Mouse (Mus musculus) embryonic facial prominence, embryonic 14.5 days (tissue): ENCODE measurements around the gene Tex19.2. TPM values are rescaled to one million over a fixed set of nuclear protein-coding genes. Genes with fewer than 3 reads are reported as not detected.
A peak's percentile ranks its signal among the peaks of the same experiment; 100 is the strongest.

ENCODE experiments used
- ATAC-seq: fragments of 200-750 bp; cut with Nextera tagmentation; 2 replicates; pipeline ENCODE4 v1.8.0; 2017; ENCODE audit warnings: low read depth, moderate number of reproducible peaks, moderate TSS enrichment
- DNase-seq: peaks from one replicate; pipeline ENCODE4 v3.0.0-alpha.2; 2015; ENCODE audit warnings: low spot score
- H3K27ac ChIP-seq: fragments of 300-500 bp; sonication (generic); replicated peaks from 2 replicates; pipeline ENCODE4 v1.5.1; 2014; ENCODE audit warnings: low read depth, mild to moderate bottlenecking, low read length, moderate library complexity
- H3K27me3 ChIP-seq: fragments of 300-500 bp; sonication (generic); replicated peaks from 2 replicates; pipeline ENCODE4 v1.6.1; 2014; ENCODE audit warnings: low read length; ENCODE audit not compliant: control insufficient read depth, insufficient read depth
- H3K36me3 ChIP-seq: fragments of 300-500 bp; sonication (generic); 2 replicates; pipeline ENCODE4 v1.6.1; 2014; ENCODE audit warnings: low read length, mixed read lengths; ENCODE audit not compliant: control insufficient read depth, insufficient read depth
- H3K4me1 ChIP-seq: fragments of 300-500 bp; sonication (generic); 2 replicates; pipeline ENCODE4 v1.6.1; 2014; ENCODE audit warnings: antibody characterized with exemption, low read length; ENCODE audit not compliant: control insufficient read depth, insufficient read depth
- H3K4me2 ChIP-seq: fragments of 300-500 bp; sonication (generic); 2 replicates; pipeline ENCODE4 v1.6.1; 2014; ENCODE audit warnings: low read depth, mild to moderate bottlenecking, low read length, moderate library complexity, mixed read lengths
- H3K4me3 ChIP-seq: fragments of 300-500 bp; sonication (generic); 2 replicates; pipeline ENCODE4 v1.5.1; 2014; ENCODE audit warnings: low read depth, mild to moderate bottlenecking, low read length
- H3K9ac ChIP-seq: fragments of 300-500 bp; sonication (generic); 2 replicates; pipeline ENCODE4 v1.6.1; 2014; ENCODE audit warnings: low read depth, mild to moderate bottlenecking, low read length, moderate library complexity, mixed read lengths
- H3K9me3 ChIP-seq: fragments of 300-500 bp; sonication (generic); 2 replicates; pipeline ENCODE4 v1.6.1; 2016; ENCODE audit warnings: low read length; ENCODE audit not compliant: control insufficient read depth
- WGBS: fragments of 180-500 bp; shearing (Covaris S2); extraction: QIAGEN DNeasy Blood & Tissue Kit; methylation state at CpG from one replicate; pipeline ENCODE4 v1.1.7; 2014; 5-methylcytosine and 5-hydroxymethylcytosine counted together
- polyA plus RNA-seq: library from polyadenylated mRNA; unstranded; fragments of >200 nt; fragmentation: Nextera tagmentation; extraction: Ambion mirVana; gene quantifications from 2 replicates; pipeline ENCODE4 v1.2.1, GENCODE M21; 2014

Gene Tex19.2
- polyA plus RNA-seq, 1 experiment from 2014 or later, result not detected

DNA sequence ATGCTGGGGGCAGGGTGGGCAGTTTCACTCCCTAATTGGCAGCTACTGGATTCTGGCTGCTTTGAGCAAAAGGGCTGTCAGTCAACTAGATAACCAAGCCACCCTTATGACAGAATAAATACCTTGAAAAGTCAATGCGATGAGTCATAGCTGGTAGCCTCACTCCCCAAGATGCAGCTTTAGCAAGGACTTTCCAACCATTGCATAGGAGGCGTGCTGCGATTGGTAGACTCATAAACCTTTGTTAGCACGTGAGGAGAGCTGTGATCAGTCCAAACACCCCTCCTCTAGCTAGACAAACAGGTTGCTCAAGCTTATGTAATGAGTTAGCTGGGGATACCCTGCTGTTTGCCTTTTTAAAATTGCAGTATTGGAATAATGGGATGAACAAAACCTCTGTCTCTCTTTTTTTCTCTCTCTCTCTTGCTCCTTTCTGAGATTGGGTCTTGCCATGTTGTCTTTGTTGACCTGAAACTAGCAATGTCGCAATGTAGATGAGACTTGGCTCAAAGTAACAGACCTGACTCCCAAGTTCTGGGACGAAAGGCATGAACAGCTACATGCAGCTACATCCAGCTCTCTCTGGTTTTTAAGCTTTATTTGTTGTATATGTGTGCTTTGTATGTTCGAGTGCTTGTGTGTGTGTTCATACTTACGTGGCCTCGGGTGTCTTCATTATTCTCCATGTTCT lies 25.0 kb upstream of the Tex19.2 start:
- Histone ChIP-seq H3K4me2 (no peak overlapping the region), H3K4me3 (no peak overlapping the region), H3K27ac (no peak overlapping the region), H3K36me3 (no peaks in the 10 kb centered on the region), H3K9ac (no peak overlapping the region), H3K9me3 (no peaks in the 10 kb centered on the region), H3K27me3 (no peaks in the 10 kb centered on the region), H3K4me1 (no peaks in the 10 kb centered on the region)
- DNase-seq (peak; percentile 73), ATAC-seq (peak; percentile 74; the same call in 1 of the 2 replicates)
- WGBS, result 77% methylated on average over 9 of the region's 9 CpGs

DNA sequence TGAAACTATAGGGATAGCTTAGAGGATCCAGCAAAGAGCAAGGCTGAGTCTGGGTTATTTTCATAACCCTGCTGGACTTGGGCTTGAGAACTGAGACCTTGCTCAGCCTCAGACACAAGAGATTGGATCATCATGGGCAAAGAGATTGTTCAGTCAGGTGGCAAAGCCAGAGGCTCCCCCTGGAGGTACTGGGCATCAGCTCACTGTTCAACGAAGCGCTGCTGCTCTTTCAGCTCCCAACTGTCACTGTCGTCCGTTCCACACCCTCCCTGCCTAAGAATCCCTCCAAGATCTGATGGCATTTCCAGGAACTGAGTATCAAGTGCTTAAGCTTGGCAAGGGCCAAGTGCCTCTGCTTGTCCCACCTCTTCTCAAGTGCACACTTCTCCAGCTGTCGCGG lies 20.3 kb upstream of the Tex19.2 start:
- Histone ChIP-seq H3K27ac (no peak overlapping the region), H3K4me3 (no peak overlapping the region), H3K9ac (no peak overlapping the region), H3K36me3 (no peaks in the 10 kb centered on the region), H3K4me2 (no peak overlapping the region), H3K9me3 (no peaks in the 10 kb centered on the region), H3K4me1 (no peaks in the 10 kb centered on the region), H3K27me3 (no peaks in the 10 kb centered on the region)
- WGBS, result 47% methylated on average over 6 of the region's 6 CpGs
- DNase-seq, result no peak
- no peak for ATAC-seq

DNA sequence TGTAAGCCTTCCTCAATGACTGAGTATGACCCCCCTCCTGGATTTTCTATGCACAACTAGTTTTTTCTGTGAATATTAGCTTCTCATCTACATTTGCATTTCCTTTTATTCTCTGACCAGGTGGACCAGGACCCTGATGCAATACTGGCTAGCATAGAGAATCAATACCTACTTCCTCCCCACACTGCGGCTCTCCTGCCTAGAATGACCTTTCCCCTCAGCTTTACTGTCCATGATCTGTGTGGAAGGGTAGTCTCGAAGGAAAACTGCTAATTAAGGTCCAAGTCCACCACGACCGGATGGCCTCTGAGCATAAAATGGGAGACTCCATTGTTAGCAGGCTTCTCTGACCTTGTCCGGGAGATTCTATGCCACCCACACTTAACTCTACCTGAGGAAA lies 19.2 kb upstream of the Tex19.2 start:
- Histone ChIP-seq H3K4me2 (no peak overlapping the region), H3K4me1 (no peaks in the 10 kb centered on the region), H3K27me3 (no peaks in the 10 kb centered on the region), H3K9me3 (no peaks in the 10 kb centered on the region), H3K36me3 (no peaks in the 10 kb centered on the region), H3K27ac (no peak overlapping the region), H3K4me3 (no peak overlapping the region), H3K9ac (no peak overlapping the region)
- 82% methylated on average over 5 of the region's 5 CpGs for WGBS
- no peak for DNase-seq
- ATAC-seq, result no peak

DNA sequence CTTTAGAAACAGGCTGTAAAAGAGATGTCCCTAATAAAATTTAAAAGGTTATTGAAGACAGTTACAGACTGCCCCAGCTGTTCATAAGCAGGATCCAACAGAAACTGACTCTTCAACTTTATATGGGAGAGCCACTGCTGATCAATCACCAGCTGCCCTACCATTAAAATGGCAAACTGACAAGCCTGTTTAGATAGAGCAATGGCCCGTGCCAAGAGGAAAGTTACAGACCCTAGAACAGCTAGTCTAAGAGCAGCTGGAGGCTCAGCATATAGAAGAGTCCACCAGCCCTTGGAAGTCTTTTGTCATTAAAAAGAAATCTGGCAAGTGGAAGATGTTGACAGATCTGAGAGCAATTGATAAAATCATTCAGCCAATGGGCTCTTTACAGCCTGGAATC lies 16.1 kb upstream of the Tex19.2 start:
- H3K27ac ChIP-seq, result no peak overlapping the region
- no peak overlapping the region for H3K4me3 ChIP-seq
- H3K9me3 ChIP-seq, result no peaks in the 10 kb centered on the region
- H3K27me3 ChIP-seq, result no peaks in the 10 kb centered on the region
- DNase-seq (no peak), ATAC-seq (no peak)
- H3K36me3 ChIP-seq, result no peaks in the 10 kb centered on the region
- no peaks in the 10 kb centered on the region for H3K4me1 ChIP-seq
- H3K9ac ChIP-seq, result no peak overlapping the region
- 48% methylated on average over 1 of the region's 1 CpGs for WGBS
- no peak overlapping the region for H3K4me2 ChIP-seq

DNA sequence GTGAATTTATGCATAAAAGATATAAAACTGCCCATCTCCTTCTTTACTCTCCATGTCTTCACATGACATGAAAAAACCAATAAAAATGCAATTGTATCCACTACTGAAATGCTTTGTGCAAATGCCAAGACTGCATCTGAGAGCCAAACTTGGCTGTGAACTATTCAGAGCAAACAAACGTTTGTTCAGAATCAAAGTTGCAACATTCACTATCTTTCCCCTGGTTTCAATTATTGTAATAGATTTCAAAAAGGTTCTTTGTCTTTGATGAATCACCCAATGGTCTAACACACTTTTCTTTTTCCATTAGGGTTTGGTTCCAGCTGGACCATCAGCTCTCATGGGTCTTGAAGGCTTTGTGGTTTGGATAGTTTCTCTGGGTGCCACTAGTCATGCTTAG lies 11.1 kb upstream of the Tex19.2 start:
- Histone ChIP-seq H3K9me3 (no peaks in the 10 kb centered on the region), H3K27ac (no peak overlapping the region), H3K4me3 (no peak overlapping the region), H3K4me1 (no peaks in the 10 kb centered on the region), H3K9ac (no peak overlapping the region), H3K4me2 (no peak overlapping the region), H3K27me3 (no peaks in the 10 kb centered on the region), H3K36me3 (no peaks in the 10 kb centered on the region)
- 37% methylated on average over 1 of the region's 1 CpGs for WGBS
- ATAC-seq (no peak), DNase-seq (no peak)

DNA sequence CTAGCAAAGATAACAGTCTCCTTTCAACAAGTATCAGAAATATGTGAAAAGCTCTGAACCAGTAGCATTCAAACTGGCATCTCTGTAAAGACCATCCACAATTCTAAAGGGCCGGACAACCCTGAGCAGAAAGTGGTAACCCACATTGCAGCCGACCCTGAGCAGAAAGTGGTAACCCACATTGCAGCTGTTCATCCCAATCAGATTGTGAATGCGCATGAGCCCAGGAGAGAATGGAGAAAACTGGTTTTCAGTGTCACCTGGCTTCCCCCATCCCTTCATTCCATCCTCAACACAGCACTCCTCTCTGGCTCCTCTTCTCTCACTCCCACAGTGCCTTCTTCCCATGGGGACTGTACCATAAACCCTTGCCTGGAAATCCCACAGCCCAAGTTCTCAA lies 9.0 kb upstream of the Tex19.2 start:
- Histone ChIP-seq H3K4me3 (no peak overlapping the region), H3K4me1 (no peaks in the 10 kb centered on the region), H3K4me2 (no peak overlapping the region), H3K27me3 (no peaks in the 10 kb centered on the region), H3K27ac (no peak overlapping the region), H3K9me3 (no peaks in the 10 kb centered on the region), H3K36me3 (no peaks in the 10 kb centered on the region), H3K9ac (no peak overlapping the region)
- ATAC-seq, result no peak
- 85% methylated on average over 3 of the region's 3 CpGs for WGBS
- DNase-seq, result no peak

DNA sequence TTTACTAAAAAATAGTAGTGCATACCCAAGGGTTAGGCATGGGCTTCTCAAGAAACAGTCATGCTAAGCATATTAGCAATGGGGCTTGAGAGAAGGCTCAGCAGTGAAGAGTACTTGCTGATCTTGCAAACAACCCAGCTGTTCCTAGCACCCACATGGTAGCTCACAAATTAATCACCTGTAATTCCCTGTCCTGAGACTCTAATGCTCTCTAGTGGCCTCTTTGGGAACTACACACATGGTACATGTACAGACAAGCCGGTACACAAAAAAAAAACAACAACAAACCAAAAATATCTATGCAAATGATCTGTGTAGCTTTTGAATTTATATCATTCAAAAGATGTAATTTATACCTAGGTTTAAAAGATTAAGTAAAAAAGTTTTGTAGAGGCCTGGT lies 7.9 kb upstream of the Tex19.2 start:
- no peaks in the 10 kb centered on the region for H3K27me3 ChIP-seq
- DNase-seq (no peak), ATAC-seq (no peak)
- H3K27ac ChIP-seq, result no peak overlapping the region
- no peak overlapping the region for H3K4me2 ChIP-seq
- H3K9ac ChIP-seq, result no peak overlapping the region
- no peak overlapping the region for H3K4me3 ChIP-seq
- no peaks in the 10 kb centered on the region for H3K9me3 ChIP-seq
- 77% methylated on average over 1 of the region's 1 CpGs for WGBS
- H3K4me1 ChIP-seq, result no peaks in the 10 kb centered on the region
- H3K36me3 ChIP-seq, result no peaks in the 10 kb centered on the region

DNA sequence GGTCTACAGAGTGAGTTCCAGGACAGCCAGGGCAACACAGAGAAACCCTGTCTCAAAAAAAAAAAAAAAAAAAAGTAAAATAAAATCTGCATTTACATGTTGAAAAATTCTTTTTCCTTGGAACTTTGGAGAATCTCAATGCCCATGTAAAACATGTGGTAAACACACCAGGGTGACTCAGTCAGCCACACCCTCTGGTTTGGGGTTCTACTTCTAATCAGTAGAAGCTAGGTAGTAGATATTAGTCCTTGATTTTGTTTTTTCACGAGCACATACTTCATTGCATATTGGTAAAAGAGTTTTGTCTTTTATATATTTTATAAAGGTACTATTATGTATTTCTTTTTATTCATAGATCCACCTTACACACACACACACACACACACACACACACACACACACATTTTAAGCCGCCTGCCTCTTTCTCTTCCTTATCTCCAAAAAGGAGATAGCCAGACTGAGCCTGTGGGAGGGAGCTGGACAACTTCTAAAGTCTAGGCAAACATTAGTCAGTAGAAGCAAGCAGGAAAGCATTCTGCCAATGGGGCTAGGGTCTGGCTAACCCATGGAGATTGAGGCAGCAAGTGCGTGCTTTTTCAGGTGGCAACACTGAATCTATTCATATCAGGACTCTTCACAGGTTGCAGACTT lies 7.2 kb upstream of the Tex19.2 start:
- H3K4me2 ChIP-seq, result no peak overlapping the region
- no peaks in the 10 kb centered on the region for H3K27me3 ChIP-seq
- no peak overlapping the region for H3K27ac ChIP-seq
- 86% methylated on average over 3 of the region's 3 CpGs for WGBS
- no peaks in the 10 kb centered on the region for H3K36me3 ChIP-seq
- ATAC-seq (no peak), DNase-seq (no peak)
- no peak overlapping the region for H3K4me3 ChIP-seq
- no peaks in the 10 kb centered on the region for H3K4me1 ChIP-seq
- no peaks in the 10 kb centered on the region for H3K9me3 ChIP-seq
- H3K9ac ChIP-seq, result no peak overlapping the region

DNA sequence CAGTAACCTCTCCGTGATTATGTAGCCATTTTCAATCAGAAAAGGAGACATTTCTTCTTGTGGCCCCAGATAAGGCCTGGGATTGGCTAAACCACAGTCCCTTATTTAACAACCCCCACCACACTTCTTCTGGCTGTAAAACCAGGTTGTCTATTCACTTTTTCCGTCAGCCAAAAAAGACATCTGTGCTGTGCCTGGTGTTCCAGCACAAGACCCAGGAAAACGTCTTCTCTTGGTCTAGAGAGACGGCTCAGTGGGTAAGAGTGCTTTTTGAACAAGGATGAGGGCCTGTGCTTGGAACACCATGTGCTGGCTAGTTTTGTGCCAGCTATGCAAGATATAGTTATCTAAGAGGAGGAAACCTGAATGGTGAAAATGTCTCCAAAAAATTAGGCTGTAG lies 5.0 kb upstream of the Tex19.2 start:
- Histone ChIP-seq H3K27ac (no peak overlapping the region), H3K4me2 (no peak overlapping the region), H3K9me3 (no peaks in the 10 kb centered on the region), H3K4me1 (no peaks in the 10 kb centered on the region), H3K9ac (no peak overlapping the region), H3K36me3 (no peaks in the 10 kb centered on the region), H3K4me3 (no peak overlapping the region), H3K27me3 (no peaks in the 10 kb centered on the region)
- WGBS, result 87% methylated on average over 4 of the region's 4 CpGs
- DNase-seq, result no peak
- ATAC-seq, result no peak
